Mouse (Mus musculus) liver, adult 2 months (tissue): ENCODE results near the gene Tbx2. TPM values are rescaled to one million over a fixed set of nuclear protein-coding genes. Genes with fewer than 3 reads are reported as not detected.

Experiments used
- DNase-seq: peaks from one replicate; pipeline ENCODE4 v3.0.0-alpha.2; 2011; ENCODE audit warnings: low read depth, low spot score; ENCODE audit errors: extremely low read depth
- H3K27ac ChIP-seq: fragments of 200-500 bp; replicated peaks from 2 replicates; pipeline ENCODE4 v1.5.1; 2012; ENCODE audit warnings: low read depth, mild to moderate bottlenecking, control low read depth, inconsistent platforms, low read length; ENCODE audit not compliant: insufficient read depth
- H3K27me3 ChIP-seq: fragments of 200-500 bp; 2 replicates; pipeline ENCODE4 v1.6.1; 2012; ENCODE audit warnings: mild to moderate bottlenecking, moderate library complexity, low read length, inconsistent platforms; ENCODE audit not compliant: control insufficient read depth, insufficient read depth
- H3K36me3 ChIP-seq: fragments of 200-500 bp; 2 replicates; pipeline ENCODE4 v1.6.1; 2012; ENCODE audit warnings: low read length, inconsistent platforms; ENCODE audit not compliant: control insufficient read depth, insufficient read depth
- H3K4me1 ChIP-seq: fragments of 200-500 bp; 2 replicates; pipeline ENCODE4 v1.6.1; 2011; ENCODE audit warnings: low read length; ENCODE audit not compliant: control insufficient read depth, insufficient read depth
- H3K4me3 ChIP-seq: fragments of 200-500 bp; 2 replicates; pipeline ENCODE4 v1.5.1; 2011; ENCODE audit warnings: low read depth, mild to moderate bottlenecking, control low read depth, low read length, moderate library complexity; ENCODE audit not compliant: insufficient read depth
- H3K79me2 ChIP-seq: fragments of 200-500 bp; 2 replicates; pipeline ENCODE4 v1.6.1; 2012; ENCODE audit warnings: inconsistent platforms, mild to moderate bottlenecking, low read length, moderate library complexity; ENCODE audit not compliant: control insufficient read depth, insufficient read depth
- H3K9ac ChIP-seq: fragments of 200-500 bp; 2 replicates; pipeline ENCODE4 v1.6.1; 2012; ENCODE audit warnings: low read depth, mild to moderate bottlenecking, control low read depth, inconsistent platforms, low read length
- CTCF ChIP-seq: fragments of 200-500 bp; IDR thresholded peaks from 2 replicates; pipeline ENCODE4 v1.5.1; 2011; ENCODE audit warnings: low read depth, low read length, control low read depth
- POLR2A ChIP-seq: fragments of 200-500 bp; IDR thresholded peaks from 2 replicates; pipeline ENCODE4 v1.6.1; 2011; ENCODE audit warnings: low read length, control low read depth; ENCODE audit not compliant: insufficient read depth; ENCODE audit errors: extremely low read depth
- WGBS: fragments of 180-500 bp; shearing (Covaris S2); methylation state at CpG from one replicate; pipeline ENCODE4 v1.1.7; 2018; 5-methylcytosine and 5-hydroxymethylcytosine counted together
- polyA plus RNA-seq: library from polyadenylated mRNA; depleted of rRNA; stranded (reverse); fragments of >200 nt; gene quantifications from 2 replicates; pipeline ENCODE4 v1.2.3, GENCODE M21; 2012
- total RNA-seq: library from RNA; depleted of rRNA; stranded (reverse); fragments of >200 nt; gene quantifications from 2 replicates; pipeline ENCODE4 v1.2.3, GENCODE M21; 2014

Tbx2 gene
- total and polyA plus RNA-seq, 2 experiments = 1.4 to 3.0 TPM

GRCm38 (mm10) chr11:85842596-85843346 is 10.4 kb downstream of the Tbx2 start:
- Histone ChIP-seq H3K4me3 (peak overlapping the region; percentile 56; the same call in 1 of the 2 replicates), H3K9ac (no peak overlapping the region; the same call in 1 of the 2 replicates), H3K27me3 (peaks cover 12% of the 10 kb centered on the region), H3K4me1 (peaks cover 11% of the 10 kb centered on the region), H3K27ac (no peak overlapping the region), H3K36me3 (no peaks in the 10 kb centered on the region), H3K79me2 (no peaks in the 10 kb centered on the region)
- 15% methylated on average over 24 of the region's 24 CpGs for WGBS
- TF ChIP-seq CTCF = no peak
- no peak for TF ChIP-seq POLR2A
- DNase-seq = no peak

GRCm38 (mm10) chr11:85843347-85843692 is 11.0 kb downstream of the Tbx2 start:
- peak overlapping the region; percentile 69 for H3K9ac ChIP-seq
- peak; percentile 84 for TF ChIP-seq CTCF
- no peak for TF ChIP-seq POLR2A
- H3K27ac ChIP-seq = peak overlapping the region; percentile 17; the same call in 1 of the 2 replicates
- no peaks in the 10 kb centered on the region for H3K79me2 ChIP-seq
- peaks cover 6% of the 10 kb centered on the region for H3K27me3 ChIP-seq
- H3K4me3 ChIP-seq = peak overlapping the region; percentile 56; the same call in 1 of the 2 replicates
- peaks cover 11% of the 10 kb centered on the region for H3K4me1 ChIP-seq
- peak; percentile 42 for DNase-seq
- H3K36me3 ChIP-seq = no peaks in the 10 kb centered on the region
- under 1% methylated on average over 18 of the region's 18 CpGs for WGBS

- Histone ChIP-seq H3K9ac (peak overlapping the region; percentile 60), H3K27me3 (0 out of 2 replicates have a peak, but pooled peaks cover 6% of the 10 kb centered on the region), H3K36me3 (no peaks in the 10 kb centered on the region), H3K4me3 (peak overlapping the region; percentile 62), H3K4me1 (peaks cover 11% of the 10 kb centered on the region), H3K27ac (peak overlapping the region; percentile 41), H3K79me2 (no peaks in the 10 kb centered on the region)
- TF ChIP-seq POLR2A (no peak), CTCF (peak; percentile 89)
- DNase-seq = peak; percentile 74
- under 1% methylated on average over 54 of the region's 54 CpGs for WGBS
Measured at GRCm38 (mm10) chr11:85844144-85844965, 12.0 kb downstream of the Tbx2 start.

- TF ChIP-seq POLR2A (no peak), CTCF (no peak)
- Histone ChIP-seq H3K36me3 (no peaks in the 10 kb centered on the region), H3K27ac (no peak overlapping the region), H3K9ac (no peak overlapping the region), H3K4me3 (no peak overlapping the region; the same call in 1 of the 2 replicates), H3K79me2 (no peaks in the 10 kb centered on the region), H3K27me3 (0 out of 2 replicates have a peak, but pooled peaks cover 6% of the 10 kb centered on the region), H3K4me1 (peaks cover 11% of the 10 kb centered on the region)
- WGBS = 40% methylated on average over 5 of the region's 5 CpGs
- DNase-seq = no peak
Measured at GRCm38 (mm10) chr11:85844971-85845370, 12.6 kb downstream of the Tbx2 start.

GRCm38 (mm10) chr11:85845921-85846320 is 13.6 kb downstream of the Tbx2 start:
- no peaks in the 10 kb centered on the region for H3K36me3 ChIP-seq
- DNase-seq = peak; percentile 61
- WGBS = 56% methylated on average over 5 of the region's 5 CpGs
- H3K79me2 ChIP-seq = no peaks in the 10 kb centered on the region
- H3K4me1 ChIP-seq = peaks cover 11% of the 10 kb centered on the region
- H3K9ac ChIP-seq = no peak overlapping the region
- H3K27me3 ChIP-seq = 0 out of 2 replicates have a peak, but pooled peaks cover 2% of the 10 kb centered on the region
- TF ChIP-seq CTCF (no peak), POLR2A (no peak)
- H3K4me3 ChIP-seq = no peak overlapping the region
- H3K27ac ChIP-seq = peak overlapping the region; percentile 26
